Mouse (Mus musculus) induced T-regulatory cell, adult 2 months (primary cell): ENCODE measurements at regions not wholly inside any gene's neighbourhood (a gene's known extent, or its start where the extent isn't known, plus 50 kb on each side); places are given as distances from the start of the nearest gene placed in this dataset.

Source experiments
- DNase-seq: peaks from one replicate; pipeline ENCODE4 v3.0.0-alpha.2; 2012; ENCODE audit warnings: low read depth

GRCm38 (mm10) chr10:111694227-111695200 is 188.4 kb downstream of the Phlda1 start:
- no peak for DNase-seq

- no peak for DNase-seq
These were observed 190.1 kb downstream of the Phlda1 start for GRCm38 (mm10) chr10:111695918-111696760.

DNA sequence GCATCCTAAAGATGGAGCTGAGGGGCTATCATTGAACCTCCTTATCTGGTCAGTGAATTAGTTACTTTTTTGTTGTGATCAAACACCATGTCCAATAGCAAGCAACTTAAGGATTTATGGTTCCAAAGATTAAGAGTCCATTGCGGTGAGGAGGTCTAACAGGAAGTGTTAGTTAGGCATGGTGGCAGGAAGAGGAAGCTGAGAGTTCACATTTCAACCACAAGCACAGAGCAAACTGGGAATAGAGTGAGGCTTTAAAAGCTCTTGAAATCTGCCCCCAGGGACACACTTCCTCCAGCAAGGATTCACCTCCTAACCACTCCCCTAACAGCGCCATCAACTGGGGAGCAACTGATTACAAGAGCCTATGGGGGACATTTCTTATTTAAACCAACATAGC is 190.9 kb downstream of the Phlda1 start:
- DNase-seq = no peak

GRCm38 (mm10) chr10:111699557-111700508 is 193.7 kb downstream of the Phlda1 start:
- no peak for DNase-seq

GRCm38 (mm10) chr10:111700570-111700969 is 194.5 kb downstream of the Phlda1 start:
- DNase-seq = no peak

DNA sequence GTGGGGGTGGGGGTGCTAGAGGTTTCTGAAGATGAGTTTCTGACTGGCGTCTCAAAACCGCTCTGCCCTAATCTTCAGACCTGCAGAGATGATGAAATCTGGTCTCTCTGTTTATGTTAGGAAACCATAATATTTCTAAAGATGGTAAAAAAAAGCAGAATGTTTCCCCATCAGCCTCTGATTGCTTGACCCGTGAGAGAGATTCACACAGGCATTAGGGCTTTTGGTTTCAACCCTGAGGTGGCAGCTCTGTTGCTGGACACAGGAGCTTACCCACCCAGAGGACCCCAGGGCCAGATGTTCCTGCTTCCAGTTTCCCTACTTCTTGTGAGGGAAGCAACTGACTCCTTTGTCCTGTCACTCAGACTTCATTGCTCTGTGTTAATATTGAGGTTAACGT is 195.1 kb downstream of the Phlda1 start:
- no peak for DNase-seq

DNA sequence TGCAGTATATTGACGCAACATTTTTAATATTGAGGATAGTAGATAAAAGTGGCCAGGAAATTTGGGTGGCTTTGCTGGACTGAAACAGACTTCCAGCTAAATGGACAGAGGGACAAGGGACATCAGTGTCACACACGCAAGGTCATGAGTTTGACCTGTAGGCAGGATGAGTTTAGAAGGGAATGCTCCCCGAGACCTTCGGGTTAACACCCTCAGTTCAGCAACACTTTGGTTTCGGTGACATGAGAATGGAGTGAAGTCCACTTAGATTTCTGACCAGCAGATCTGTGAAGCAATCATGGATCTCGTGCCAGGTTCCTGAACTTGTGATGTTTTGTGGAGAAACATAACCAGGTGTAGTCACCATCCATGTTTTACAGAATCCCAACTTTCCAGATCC is 196.3 kb downstream of the Phlda1 start:
- no peak for DNase-seq

GRCm38 (mm10) chr10:111703447-111703846 is 197.4 kb downstream of the Phlda1 start:
- DNase-seq = no peak

DNA sequence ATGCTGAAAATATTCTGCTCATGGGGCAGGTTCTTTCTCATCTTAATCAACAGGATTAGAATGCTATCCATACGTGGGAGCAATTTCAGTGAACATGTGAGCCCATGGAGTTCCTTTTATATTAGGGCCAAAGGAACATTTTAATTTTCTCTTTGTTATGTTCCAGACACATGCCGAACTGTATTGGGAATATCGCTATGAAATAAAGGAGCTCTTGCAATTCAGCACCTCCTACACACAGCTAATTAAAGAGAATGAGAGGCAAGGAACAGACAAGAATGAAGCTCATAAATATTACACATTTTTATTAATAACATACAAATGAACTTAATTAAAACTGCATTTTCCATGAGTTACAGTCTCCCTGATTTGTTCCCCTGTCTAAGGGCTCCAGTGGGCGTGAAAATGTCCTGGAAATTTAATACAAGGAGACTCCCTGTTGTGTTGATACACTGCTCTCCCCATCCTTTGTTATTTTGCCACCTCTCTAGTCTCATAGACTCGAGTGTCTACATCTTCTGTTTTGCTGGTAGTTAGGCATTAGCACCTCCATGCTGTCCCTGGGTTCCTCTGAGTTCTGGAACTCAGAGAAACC is 205.5 kb downstream of the Phlda1 start:
- no peak for DNase-seq

DNA sequence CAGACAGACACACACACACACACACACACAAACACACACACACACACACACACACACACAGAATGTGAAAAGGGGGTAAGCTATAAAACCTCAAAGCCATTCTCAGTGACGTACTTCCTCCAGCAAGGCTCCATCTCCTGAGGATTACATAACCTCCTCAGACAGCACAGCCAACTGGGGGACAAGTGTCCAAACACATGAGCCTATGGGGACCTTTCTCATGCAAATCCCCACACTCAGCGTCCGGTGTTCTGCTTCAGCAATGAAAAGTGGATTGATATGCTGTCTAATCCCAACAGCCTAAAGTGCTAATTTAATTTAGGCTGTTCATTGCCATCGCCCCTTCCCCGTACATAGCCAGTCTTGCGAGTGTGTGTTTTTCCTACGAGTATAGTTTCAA is 206.9 kb downstream of the Phlda1 start:
- DNase-seq = no peak

- DNase-seq = no peak
These were observed 207.6 kb downstream of the Phlda1 start for GRCm38 (mm10) chr10:111713676-111714075.

DNA sequence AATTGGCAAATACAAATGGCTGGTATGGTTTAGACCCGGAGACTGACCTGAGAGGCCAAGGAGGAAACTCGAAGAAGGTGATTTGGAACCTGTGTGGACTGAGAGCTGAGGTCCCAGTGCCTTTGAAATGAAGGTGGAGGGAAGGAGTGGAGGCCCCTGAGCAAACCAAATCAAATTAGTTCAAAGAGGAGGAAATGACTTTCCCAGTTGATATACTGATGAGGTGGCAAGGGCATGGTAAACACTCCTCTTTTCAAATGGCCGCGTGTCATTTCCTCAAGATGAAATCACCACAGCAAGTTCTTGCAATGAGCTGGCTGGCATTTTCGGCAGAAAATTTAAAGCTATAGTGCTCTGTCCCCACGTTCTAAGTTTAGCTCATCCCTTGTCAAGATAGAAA is 209.1 kb downstream of the Phlda1 start:
- peak; percentile 9 for DNase-seq

DNA sequence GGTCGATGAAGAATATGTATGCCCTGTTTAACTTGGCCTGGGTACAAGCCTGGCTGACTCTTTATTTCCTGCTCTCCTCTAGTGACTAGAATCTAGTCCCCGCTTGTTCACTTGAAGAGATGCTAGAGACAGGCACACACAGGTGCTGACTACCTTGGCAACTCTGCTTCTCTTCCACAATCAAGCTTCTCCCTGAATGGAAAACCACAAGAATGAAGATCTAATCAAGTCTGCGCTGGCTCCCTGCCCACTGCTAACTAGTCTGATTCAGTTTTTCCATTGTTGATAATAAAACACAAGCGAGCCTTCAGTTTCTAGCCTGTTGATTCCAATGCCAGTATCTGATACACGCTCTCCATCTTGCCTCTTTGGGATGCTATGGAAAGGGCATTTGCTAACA is 213.5 kb downstream of the Phlda1 start:
- peak; percentile 10 for DNase-seq

DNA sequence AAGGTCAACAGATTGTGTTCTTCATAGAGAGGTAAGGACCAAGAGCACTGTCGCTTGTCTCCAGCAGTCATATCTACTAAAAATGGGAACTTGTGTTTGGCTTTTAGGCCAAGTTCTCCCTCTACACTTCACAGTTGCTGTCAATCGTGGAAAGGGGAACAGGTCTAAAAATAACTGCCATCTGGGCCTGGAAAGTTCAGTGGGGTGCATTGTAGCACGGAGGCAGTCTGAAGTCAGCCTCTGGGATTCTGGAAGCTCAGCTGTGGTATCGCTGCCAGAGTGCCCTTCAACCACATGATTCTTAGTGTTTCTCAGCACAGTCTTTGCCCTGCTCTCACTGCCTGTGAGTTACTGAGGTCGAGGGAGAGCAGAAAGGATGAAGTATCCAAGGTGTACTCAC is 215.0 kb downstream of the Phlda1 start:
- DNase-seq = no peak

DNA sequence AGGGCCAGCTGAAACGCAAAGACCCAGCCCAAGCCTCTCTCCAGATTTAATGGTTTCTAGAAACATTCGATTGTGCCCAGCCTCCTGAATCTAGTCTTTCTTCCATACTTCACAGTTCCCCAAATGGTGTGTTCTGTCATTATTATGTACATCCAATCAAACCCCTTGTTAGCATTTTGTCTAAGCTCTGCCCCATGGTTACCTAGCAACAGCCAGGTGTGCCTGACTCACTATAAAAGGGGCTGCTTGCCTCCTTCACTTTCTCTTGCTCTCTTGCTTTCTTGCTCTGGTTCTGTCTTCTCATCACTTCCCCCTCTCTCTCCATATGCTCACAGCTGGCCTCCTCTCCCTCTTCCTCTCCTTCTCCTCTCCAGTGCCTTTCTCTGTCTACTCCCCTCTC is 217.8 kb downstream of the Phlda1 start:
- DNase-seq = no peak

DNA sequence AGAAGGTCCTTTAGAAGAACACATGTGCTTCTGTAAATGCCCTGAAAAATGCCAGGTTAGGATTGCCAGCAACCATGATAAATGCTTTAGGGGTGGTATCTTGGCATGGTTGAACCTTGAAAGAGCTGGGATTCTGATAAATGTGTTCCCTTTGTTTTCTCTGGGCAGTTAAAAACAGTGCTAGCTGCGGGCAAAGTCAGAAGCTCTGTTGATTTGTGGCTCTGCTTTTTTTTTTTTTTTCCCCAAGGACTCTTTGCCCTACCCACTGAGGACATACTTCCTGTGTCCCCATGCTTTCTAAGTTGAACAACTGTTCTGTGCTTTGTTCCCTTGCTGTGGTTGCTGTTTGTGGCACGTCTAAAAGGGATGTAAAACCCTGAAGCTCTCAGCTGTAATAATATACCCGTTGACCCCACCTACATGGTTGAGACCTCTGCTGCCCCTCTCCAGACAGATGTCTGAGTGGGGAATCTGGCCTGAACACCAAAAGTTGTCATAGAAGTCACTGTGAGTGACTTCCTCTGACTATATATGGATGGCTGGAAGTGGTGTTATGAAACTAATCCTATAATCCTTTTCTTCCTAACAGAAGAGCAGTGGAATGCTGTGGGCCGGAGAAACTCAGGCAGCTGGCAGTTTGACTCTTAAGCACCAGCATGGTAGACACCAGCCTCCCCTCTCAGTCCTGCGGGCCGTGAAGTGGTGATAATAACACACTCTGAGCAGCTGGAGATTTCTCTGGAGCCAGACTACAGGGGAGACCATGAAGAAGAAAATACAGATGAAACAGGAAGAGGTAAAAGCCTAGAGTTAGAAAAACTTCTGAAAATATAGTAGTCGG is 218.7 kb downstream of the Phlda1 start:
- DNase-seq = no peak

DNA sequence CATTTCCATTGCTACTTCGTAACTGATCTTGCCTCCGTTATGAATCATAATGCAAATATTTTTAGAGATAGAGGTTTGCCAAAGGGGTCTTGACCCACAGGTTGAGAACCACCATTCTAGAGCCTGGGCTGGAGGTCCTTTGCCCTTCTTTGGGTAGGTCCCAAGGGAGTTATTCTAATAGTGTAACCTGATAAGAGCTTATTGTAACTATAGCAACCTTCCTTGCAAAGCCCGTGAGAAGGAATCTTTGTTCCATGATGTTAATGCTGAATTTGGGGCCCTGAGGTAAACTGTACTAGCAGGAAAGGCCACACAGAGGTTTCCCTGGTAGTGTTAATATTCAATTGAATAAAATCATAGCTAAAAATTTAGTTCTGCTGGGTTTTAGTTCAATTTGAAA is 229.9 kb downstream of the Phlda1 start:
- no peak for DNase-seq

GRCm38 (mm10) chr10:111739471-111740138 is 232.9 kb upstream of the Krr1 start:
- DNase-seq = no peak

GRCm38 (mm10) chr10:111740586-111741265 is 231.7 kb upstream of the Krr1 start:
- no peak for DNase-seq
